Mouse (Mus musculus) right cerebral cortex, adult 2 months (tissue): ENCODE data around the gene Commd9.

ENCODE experiments used
- DNase-seq, 2 experiments: peaks; one replicate each; pipeline ENCODE4 v3.0.0; 2021 to 2022; ENCODE audit warnings: low spot score in 2 of 2

The Commd9 gene

GRCm38 (mm10) chr2:101885768-101886438 is at the start of gene Commd9:
TSS of gene Commd9 (plus strand) at chr2:101886247.
- peak; percentile 95 for DNase-seq

- DNase-seq, result no peak
These were observed 43.3 kb upstream of the Commd9 start for GRCm38 (mm10) chr2:101842756-101843155.

GRCm38 (mm10) chr2:101854792-101855191 is 31.3 kb upstream of the Commd9 start:
- no peak for DNase-seq

GRCm38 (mm10) chr2:101856174-101856573 is 29.9 kb upstream of the Commd9 start:
- DNase-seq, result no peak

- DNase-seq, result no peak
These were observed 25.0 kb upstream of the Commd9 start for GRCm38 (mm10) chr2:101860920-101861485.

GRCm38 (mm10) chr2:101862219-101863123 is 23.6 kb upstream of the Commd9 start:
- DNase-seq, result peak; percentile 33 to 44

GRCm38 (mm10) chr2:101868683-101869082 is 17.4 kb upstream of the Commd9 start:
- DNase-seq, result no peak

- peak; percentile 34 to 57 for DNase-seq
These were observed 14.9 kb upstream of the Commd9 start for GRCm38 (mm10) chr2:101871179-101871578.

GRCm38 (mm10) chr2:101881471-101882162 is 4.4 kb upstream of the Commd9 start:
- no peak for DNase-seq

- DNase-seq, result no peak
These were observed 3.0 kb upstream of the Commd9 start, which contains the start of gene Prr5l for GRCm38 (mm10) chr2:101882998-101883397. TSS of gene Prr5l (minus strand) at chr2:101883027.

GRCm38 (mm10) chr2:101884286-101884685 is 1.8 kb upstream of the Commd9 start:
- DNase-seq, result no peak

- DNase-seq, result no peak
These were observed 2.8 kb downstream of the Commd9 start for GRCm38 (mm10) chr2:101888886-101889285.

GRCm38 (mm10) chr2:101891143-101891542 is 5.1 kb downstream of the Commd9 start:
- no peak for DNase-seq

GRCm38 (mm10) chr2:101894126-101894525 is 8.1 kb downstream of the Commd9 start:
- DNase-seq, result no peak

GRCm38 (mm10) chr2:101896425-101897204 is 10.6 kb downstream of the Commd9 start:
- DNase-seq, result no peak

- DNase-seq, result no peak
These were observed 16.1 kb downstream of the Commd9 start for GRCm38 (mm10) chr2:101902196-101902595.

- DNase-seq, result peak; percentile 90 to 92
These were observed 19.7 kb downstream of the Commd9 start for GRCm38 (mm10) chr2:101905534-101906378.

GRCm38 (mm10) chr2:101906379-101906690 is 20.3 kb downstream of the Commd9 start:
- DNase-seq, result no peak

GRCm38 (mm10) chr2:101907386-101908022 is 21.5 kb downstream of the Commd9 start:
- DNase-seq, result peak; percentile 27 to 41

GRCm38 (mm10) chr2:101908773-101909172 is 22.7 kb downstream of the Commd9 start:
- peak; percentile 70 to 72 for DNase-seq
